Mouse (Mus musculus) gastrocnemius, postnatal 4 days (tissue): ENCODE measurements at regions not wholly inside any gene's neighbourhood (a gene's known extent, or its start where the extent isn't known, plus 50 kb on each side); places are given as distances from the start of the nearest gene placed in this dataset.

Experiments used
- DNase-seq, 2 experiments: peaks; one replicate each; pipeline ENCODE4 v3.0.0; 2021 to 2022; ENCODE audit warnings: low spot score in 2 of 2, mixed read lengths in 2 of 2

GRCm38 (mm10) chr1:69470614-69471250, 216.3 kb downstream of the Ikzf2 start:
- no peak for DNase-seq

GRCm38 (mm10) chr1:69469158-69469901, 217.7 kb downstream of the Ikzf2 start:
- DNase-seq, result no peak

- no peak for DNase-seq
These were observed 220.3 kb downstream of the Ikzf2 start for GRCm38 (mm10) chr1:69466534-69467275.

GRCm38 (mm10) chr1:69461191-69461590, 225.9 kb downstream of the Ikzf2 start:
- no peak for DNase-seq

- DNase-seq, result no peak
These were observed 227.1 kb downstream of the Ikzf2 start for GRCm38 (mm10) chr1:69459899-69460298.

- DNase-seq, result no peak
These were observed 229.6 kb downstream of the Ikzf2 start for GRCm38 (mm10) chr1:69457471-69457870.

- no peak for DNase-seq
These were observed 233.1 kb downstream of the Ikzf2 start for GRCm38 (mm10) chr1:69453991-69454390.

- DNase-seq, result no peak
These were observed 234.1 kb downstream of the Ikzf2 start for GRCm38 (mm10) chr1:69452910-69453309.

- no peak for DNase-seq
These were observed 236.6 kb downstream of the Ikzf2 start for GRCm38 (mm10) chr1:69450455-69450854.

- DNase-seq, result no peak
These were observed 239.8 kb downstream of the Ikzf2 start for GRCm38 (mm10) chr1:69447276-69447675.

GRCm38 (mm10) chr1:69444722-69445121, 242.3 kb downstream of the Ikzf2 start:
- DNase-seq, result no peak

- no peak for DNase-seq
These were observed 243.6 kb downstream of the Ikzf2 start for GRCm38 (mm10) chr1:69443466-69443865.

- DNase-seq, result no peak
These were observed 246.3 kb downstream of the Ikzf2 start for GRCm38 (mm10) chr1:69440564-69441334.

GRCm38 (mm10) chr1:69437042-69437441, 250.0 kb downstream of the Ikzf2 start:
- DNase-seq, result no peak

GRCm38 (mm10) chr1:69433655-69434357, 253.2 kb downstream of the Ikzf2 start:
- DNase-seq, result no peak

GRCm38 (mm10) chr1:69430683-69431407, 256.2 kb downstream of the Ikzf2 start:
- no peak for DNase-seq

GRCm38 (mm10) chr1:69429632-69430031, 257.4 kb downstream of the Ikzf2 start:
- no peak for DNase-seq

- no peak for DNase-seq
These were observed 289.4 kb downstream of the Ikzf2 start for GRCm38 (mm10) chr1:69397676-69398075.

GRCm38 (mm10) chr1:69382374-69382773, 274.5 kb upstream of the Erbb4 start:
- no peak for DNase-seq

GRCm38 (mm10) chr1:69379741-69380140, 271.9 kb upstream of the Erbb4 start:
- no peak for DNase-seq
